Mouse (Mus musculus) large intestine, adult 2 months (tissue): Measurements from ENCODE around the gene Fancm. TPM values are rescaled to one million over a fixed set of nuclear protein-coding genes. Genes with fewer than 3 reads are reported as not detected.

Experiments
- DNase-seq: peaks from one replicate; pipeline ENCODE4 v3.0.0-alpha.2; 2012; ENCODE audit warnings: low read depth, low spot score
- WGBS: fragments of 180-500 bp; shearing (Covaris S2); methylation state at CpG from one replicate; pipeline ENCODE4 v1.1.7; 2018; 5-methylcytosine and 5-hydroxymethylcytosine counted together
- polyA plus RNA-seq: library from polyadenylated mRNA; depleted of rRNA; stranded (reverse); fragments of >200 nt; gene quantifications from 2 replicates; pipeline ENCODE4 v1.2.3, GENCODE M21; 2012; rRNA removed

Gene Fancm
- polyA plus RNA-seq = 0.83 and 1.2 TPM in 2 replicates

DNA sequence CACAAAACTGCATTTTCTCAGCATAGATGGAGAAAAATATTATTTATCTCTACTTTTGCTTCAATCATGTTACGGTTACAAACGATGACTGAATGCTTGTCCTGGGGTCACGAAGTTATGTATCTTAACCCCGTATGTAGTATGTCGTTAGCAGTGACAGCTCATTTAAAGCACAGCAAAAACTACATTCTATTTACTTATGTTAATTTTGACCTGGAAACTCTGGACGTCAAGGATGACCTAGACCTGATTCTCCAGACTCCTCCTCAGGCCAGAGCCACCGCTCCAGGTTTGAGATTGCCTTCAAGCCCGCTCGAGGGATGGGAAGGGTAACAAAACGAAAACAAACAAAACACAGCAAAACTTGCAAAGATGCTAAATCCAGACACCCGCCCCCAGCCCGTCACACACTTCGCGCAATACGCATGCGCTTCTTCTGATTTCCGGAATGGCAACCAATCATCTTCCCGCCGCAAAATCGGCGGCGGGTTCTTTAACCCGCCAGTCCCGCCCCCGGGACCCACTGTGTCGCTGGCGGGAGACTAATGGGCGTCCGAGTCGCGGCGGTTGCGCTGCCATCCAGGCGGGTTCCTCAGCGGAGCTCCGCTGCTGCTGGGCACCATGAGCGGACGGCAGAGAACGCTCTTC is at the start of gene Fancm:
Gene Fancm (plus strand): TSS at position 519 of the 648 bp plus-strand sequence.
- 2% methylated on average over 39 of the region's 39 CpGs for WGBS
- peak; percentile 62 for DNase-seq

DNA sequence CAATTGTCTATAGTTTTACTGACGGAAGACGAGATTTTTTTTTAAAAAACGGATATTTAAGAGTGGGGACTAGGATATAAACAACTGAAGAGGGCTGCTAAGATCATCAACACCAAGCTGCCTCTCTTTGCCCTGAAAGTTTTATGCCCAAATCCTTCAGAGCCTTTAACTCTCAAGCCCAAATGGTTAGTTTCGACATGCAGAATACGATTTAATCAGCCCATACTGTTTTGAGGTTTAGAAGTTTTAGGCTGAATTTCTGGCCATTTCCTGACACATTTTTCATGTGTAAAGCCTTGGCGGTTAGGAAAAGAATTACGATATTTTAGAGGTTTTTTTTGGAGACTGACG is 39.6 kb upstream of the Fancm start:
- DNase-seq = no peak
- WGBS = 48% methylated on average over 8 of the region's 8 CpGs

DNA sequence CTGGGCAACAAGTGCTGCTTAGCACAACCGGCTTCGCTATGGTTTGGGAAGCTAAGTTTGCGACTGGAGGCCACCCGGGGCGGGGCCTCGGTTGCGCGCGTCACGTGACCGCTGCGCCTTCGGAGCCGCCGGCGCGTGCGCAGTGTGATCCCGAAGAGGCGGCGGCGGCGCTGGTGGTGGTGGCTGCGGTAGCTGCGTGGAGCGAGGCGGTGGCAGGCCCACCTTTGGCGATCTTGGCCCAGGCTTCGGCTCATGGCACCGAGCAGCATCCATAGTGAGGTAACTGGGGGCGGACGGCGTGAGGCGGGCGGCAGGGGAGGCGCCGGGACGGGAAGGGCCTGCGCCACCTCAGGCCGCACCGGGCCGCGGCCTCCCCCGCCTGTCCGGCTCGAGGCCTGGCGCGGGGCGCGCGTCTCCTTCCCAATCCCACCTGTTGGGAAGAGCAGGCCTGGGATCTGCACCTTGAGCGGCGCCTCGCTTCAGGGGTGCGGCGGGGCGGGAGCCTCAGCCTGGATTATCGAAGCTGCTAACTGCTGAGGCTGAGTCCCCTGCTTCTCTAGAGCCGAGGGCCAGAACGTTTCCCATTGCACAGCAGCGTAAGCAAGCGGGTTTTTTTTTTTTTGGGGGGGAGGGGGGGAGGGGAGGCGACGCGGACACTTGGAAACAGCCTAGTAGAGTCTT is 39.1 kb upstream of the Fancm start, which contains the start of gene Prpf39:
Gene Prpf39 (plus strand): TSS at position 144 of the 681 bp plus-strand sequence.
- under 1% methylated on average over 56 of the region's 65 CpGs for WGBS
- peak; percentile 57 for DNase-seq

- DNase-seq = no peak
- WGBS = 5% methylated on average over 18 of the region's 18 CpGs
Observed at GRCm38 (mm10) chr12:65036892-65037545, 38.4 kb upstream of the Fancm start.

- peak; percentile 62 for DNase-seq
- 1% methylated on average over 4 of the region's 4 CpGs for WGBS
Observed at GRCm38 (mm10) chr12:65037546-65037937, 37.9 kb upstream of the Fancm start.

DNA sequence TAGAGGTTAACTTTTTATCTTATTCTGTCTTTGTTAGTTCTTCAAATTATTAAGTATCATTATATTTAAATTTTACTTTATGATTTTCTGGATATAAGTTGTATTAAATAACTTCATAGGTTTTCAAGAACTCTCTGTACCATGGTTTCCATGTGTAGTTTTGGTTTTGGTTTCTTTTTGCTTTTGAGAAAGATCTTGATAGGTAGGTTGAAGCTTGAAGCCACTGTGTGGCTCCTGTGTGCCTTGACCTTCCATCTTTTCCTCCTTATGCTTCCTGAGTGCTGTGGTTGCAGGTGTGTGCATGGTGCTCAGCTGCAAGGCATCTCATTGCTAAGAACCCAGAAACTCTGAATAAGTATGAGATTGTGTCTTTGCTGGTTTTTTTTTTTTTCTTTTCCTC is 26.6 kb upstream of the Fancm start:
- DNase-seq = no peak

- WGBS = 73% methylated on average over 2 of the region's 2 CpGs
- no peak for DNase-seq
Observed at GRCm38 (mm10) chr12:65058203-65058602, 17.2 kb upstream of the Fancm start.

DNA sequence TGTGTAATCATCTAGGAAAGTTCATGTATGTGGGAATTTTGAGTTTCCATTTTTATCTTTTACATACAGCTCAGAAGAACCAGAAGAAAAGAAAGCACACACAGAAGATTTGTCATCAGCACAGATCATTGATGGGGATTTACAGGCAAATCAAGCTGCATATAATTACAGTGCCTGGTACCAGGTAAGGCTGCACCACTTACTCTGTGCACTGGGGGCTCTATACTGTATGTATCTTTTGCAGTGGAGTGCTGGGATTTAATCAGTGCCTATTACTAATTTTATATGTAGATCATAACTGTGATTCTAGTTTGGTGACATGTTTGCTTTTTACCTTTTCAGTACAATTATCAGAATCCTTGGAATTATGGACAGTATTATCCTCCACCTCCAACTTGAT is 14.3 kb upstream of the Fancm start:
- DNase-seq = no peak

DNA sequence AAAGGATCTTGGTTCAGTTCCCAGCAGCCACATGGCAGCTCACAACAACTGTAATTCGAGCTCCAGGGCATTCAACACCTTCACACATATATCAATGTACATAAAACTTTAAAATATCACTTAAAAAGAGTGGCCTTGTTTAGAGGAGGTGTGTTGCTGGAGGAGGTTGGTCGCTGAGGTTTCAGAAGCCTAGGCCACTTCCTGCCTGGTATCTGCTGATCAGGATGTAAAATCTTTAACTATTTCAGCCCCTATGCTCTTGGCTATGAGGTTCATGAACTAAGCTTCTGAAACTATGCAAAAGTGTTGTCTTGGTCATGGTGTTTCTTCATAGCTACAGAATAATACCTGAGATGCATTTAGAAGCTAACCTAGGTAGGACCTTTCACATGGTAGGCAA is 10.2 kb upstream of the Fancm start:
- WGBS = 37% methylated on average over 2 of the region's 2 CpGs
- no peak for DNase-seq

DNA sequence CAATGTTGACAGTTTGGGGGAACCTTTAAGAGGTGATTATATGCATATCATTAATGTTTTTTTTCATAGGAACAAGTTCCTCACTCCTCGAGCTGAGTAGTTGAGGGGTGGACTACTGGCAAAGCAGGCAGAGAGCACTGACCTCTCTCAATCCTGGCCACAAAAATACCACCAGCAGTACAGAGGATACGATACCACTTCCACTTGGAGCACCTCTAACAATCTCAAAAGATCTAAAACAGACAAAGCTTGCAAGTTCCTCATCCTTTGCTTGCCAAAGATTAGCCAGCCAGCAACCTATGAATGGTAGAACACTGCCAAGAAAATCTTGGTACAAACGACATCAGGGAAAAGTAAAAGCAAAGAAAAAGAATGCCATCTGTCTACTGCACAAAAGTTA is 9.2 kb upstream of the Fancm start:
- no peak for DNase-seq
- 35% methylated on average over 3 of the region's 3 CpGs for WGBS

DNA sequence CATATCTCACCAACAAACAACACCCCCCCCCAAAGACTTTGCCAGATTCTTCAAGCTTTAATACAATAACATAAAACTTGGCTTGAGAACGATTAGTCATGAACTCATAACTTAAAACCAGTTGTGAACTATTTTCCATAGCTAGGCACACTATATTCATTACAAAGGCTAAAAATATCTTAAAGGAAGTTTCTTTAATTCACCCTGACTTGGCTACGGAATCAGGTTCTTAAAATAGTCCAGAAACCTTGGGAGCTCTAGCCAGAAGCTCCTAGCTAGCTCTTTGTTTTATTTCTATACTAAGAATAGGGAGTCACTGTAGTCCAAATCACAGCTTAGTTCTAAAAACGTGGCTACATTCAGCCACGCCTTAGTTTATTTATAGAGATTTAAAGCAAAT is 7.0 kb upstream of the Fancm start:
- 53% methylated on average over 4 of the region's 4 CpGs for WGBS
- DNase-seq = no peak

DNA sequence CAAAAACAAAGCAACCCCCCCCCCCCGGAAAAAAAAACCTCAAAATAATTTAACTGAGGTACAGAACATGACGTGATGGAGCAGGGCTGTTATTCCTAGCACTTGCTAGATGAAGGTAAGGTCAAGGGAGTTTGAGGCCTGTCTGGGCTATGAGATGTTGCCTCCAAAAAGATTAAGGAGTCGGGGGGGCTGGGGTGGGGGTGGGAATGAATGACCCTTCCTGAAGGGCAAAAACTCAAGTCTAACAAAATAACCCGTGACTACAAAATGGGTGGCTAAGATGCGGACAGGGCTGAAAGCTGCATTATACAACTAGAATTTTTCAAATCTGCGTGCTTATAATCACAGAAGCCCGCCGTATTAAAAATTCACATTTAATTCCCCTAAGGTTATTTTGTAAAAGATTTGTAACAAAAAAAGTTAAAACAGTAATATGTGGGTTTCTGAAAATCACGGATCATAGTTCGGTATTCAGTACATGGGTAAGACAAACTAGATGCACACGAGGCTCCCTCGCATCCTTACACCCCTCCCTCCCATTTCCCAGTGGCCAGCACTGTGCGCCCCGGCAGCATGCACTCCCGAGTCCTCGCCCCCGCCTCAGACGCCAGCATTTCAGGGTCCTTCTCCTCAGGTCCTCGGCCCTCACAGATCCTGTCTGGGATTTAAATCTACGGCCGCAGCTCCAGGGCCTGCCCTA is 2.3 kb upstream of the Fancm start:
- DNase-seq = no peak
- 5% methylated on average over 21 of the region's 21 CpGs for WGBS

GRCm38 (mm10) chr12:65073611-65074178 is 1.7 kb upstream of the Fancm start, which contains the start of gene Fkbp3:
Fkbp3 (minus strand) TSS chr12:65074007.
- under 1% methylated on average over 49 of the region's 49 CpGs for WGBS

GRCm38 (mm10) chr12:65074651-65075050 is 752 bp upstream of the Fancm start:
- DNase-seq = no peak
- WGBS = 18% methylated on average over 7 of the region's 7 CpGs

More at GRCm38 (mm10) chr12:65073611-65074178, 1.7 kb upstream of the Fancm start, which contains the start of gene Fkbp3:
- DNase-seq = peak; percentile 88

DNA sequence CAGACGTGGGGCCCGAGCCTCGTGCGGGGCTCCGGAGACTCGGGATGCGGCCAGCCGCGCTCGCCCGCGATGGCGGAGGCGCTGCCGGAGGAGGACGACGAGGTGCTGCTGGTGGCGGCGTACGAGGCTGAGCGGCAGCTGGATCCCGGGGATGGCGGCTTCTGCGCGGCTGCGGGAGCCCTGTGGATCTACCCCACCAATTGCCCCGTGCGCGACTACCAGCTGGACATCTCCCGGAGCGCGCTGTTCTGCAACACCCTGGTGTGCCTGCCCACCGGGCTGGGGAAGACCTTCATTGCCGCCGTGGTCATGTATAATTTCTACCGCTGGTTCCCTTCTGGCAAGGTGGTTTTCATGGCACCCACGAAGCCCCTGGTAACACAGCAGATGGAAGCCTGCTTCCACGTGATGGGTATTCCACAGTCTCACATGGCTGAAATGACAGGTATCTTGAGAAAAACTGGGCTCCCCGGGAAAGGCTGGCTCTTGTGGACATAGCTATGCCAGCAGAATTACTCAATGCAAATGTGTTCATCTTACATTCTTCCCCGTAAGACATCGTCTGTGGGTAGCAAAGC is 419 bp downstream of the Fancm start:
- no peak for DNase-seq
- under 1% methylated on average over 41 of the region's 41 CpGs for WGBS

DNA sequence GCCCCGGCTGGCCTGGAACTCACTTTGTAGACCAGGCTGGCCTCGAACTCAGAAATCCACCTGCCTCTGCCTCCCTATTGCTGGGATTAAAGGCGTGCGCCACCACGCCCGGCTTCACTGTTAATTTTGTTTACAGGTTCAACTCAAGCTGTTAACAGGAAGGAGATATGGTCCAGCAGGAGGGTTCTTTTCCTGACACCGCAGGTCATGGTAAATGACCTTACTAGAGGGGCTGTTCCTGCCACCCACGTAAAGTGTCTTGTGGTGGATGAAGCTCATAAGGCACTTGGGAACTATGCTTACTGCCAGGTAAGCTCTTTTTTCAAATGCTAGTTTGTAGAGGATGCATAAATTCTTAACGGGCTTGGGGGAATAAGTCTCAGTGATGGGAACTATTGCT is 1.5 kb downstream of the Fancm start:
- no peak for DNase-seq
- WGBS = 81% methylated on average over 9 of the region's 9 CpGs

- WGBS = 95% methylated on average over 1 of the region's 1 CpGs
- no peak for DNase-seq
Observed at GRCm38 (mm10) chr12:65108746-65109145, 33.3 kb downstream of the Fancm start.

DNA sequence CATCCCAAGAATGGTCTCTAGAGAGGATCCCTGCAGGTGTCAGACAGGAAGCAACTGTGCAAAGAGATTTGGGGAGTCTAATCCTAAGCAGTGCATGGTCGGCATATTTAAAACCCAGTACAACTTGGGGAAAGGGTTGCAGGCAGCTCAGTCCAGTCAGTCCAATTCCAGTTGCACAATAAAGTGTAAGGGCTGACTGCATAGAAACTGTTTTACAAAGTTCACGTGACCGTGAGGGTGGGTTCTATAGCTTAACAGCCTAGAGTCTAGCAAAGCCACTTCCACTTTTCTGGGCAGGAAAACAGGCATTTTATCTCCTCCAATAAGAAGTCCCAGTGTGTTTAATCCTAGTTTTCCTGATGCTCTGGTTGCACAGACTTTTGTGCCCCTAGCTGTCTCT is 36.1 kb downstream of the Fancm start:
- WGBS = 86% methylated on average over 3 of the region's 3 CpGs

DNA sequence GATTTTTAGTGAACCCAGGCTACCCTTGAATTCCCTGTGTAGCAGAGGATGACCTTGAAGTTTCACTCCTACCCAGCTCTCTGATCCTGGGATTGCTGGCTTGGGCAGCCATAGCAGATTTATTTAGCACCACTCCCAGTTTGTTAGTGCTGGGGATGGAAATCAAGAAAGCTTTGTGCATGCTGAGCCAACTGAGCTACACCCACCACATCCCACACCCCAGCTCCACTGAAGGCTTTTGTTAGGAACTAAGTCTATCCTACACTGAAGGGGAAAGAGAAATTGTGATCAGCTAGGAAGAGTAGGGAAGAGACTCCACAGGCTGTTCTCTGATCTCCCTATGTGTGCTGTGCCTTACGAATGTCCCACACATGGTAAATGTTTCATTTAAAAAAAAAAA is 37.4 kb downstream of the Fancm start:
- DNase-seq = no peak
- 96% methylated on average over 1 of the region's 1 CpGs for WGBS

More for the DNA sequence above, 36.1 kb downstream of the Fancm start:
- DNase-seq = no peak

DNA sequence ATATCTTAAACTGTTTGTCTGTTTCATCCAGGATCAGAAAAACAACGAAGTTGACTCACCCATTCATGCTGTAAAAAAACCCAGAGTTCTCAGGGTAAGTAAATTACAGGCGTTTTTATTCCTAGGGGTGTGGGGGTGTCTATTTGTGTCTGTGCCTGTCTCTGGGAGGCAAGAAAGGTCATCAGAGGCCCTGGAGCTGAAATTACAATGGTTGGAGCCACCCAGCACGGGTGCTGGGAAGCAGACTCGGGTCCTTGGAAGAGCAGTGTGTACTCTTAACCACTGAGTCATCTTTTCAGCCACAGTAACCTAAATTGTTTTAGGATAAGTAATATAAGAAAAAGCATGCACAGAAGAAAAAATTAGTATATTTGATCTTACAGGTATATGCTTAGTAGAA is 38.5 kb downstream of the Fancm start:
- DNase-seq = no peak
- WGBS = 77% methylated on average over 4 of the region's 4 CpGs
